Mouse (Mus musculus) induced T-regulatory cell, adult 2 months (primary cell): ENCODE measurements around the gene Wfdc8.

Experiments used
- DNase-seq: peaks from one replicate; pipeline ENCODE4 v3.0.0-alpha.2; 2012; ENCODE audit warnings: low read depth

The Wfdc8 gene

DNA sequence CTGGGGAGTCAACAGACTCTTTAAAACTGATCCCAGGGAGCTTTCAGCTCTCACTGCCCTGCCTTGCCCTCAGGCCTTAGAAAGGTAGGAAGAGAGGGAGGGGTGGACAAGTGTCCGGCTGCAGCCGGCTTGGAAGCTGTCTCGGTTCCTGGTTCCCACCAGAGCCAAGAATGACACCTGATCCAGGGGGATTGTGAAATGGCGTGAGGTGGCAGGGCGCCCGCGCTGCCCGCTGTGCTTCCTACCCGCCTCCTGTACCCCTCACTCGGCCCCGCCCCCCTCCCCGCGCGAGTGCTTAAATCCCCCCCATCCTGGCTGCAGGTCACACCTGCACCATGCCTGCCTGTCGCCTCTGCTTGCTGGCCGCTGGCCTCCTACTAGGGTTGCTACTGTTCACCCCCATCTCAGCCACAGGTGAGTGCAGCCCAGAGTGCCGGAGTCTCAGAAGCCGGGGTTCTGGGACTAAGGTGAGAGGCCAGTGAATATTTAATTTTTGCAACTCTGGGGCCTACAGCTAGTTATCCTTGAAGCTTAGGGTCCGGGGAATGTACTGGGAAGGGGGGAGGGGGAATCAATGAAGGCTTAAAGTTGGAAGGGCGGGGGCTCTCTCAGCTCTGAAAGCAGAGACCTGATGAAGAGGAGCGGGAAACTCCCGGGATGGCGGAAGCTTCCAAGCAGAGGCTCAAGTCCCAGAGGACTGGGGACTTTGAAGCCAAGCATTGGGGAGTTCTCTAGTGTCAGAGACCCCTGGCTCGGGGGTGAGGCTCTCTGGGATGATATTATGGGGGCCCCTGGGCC is 50.8 kb downstream of the Wfdc8 start, which contains the start of gene Wfdc2:
Gene Wfdc2, plus strand, starts transcription at position 23 of the 798 bp plus-strand sequence.
- DNase-seq: no peak

DNA sequence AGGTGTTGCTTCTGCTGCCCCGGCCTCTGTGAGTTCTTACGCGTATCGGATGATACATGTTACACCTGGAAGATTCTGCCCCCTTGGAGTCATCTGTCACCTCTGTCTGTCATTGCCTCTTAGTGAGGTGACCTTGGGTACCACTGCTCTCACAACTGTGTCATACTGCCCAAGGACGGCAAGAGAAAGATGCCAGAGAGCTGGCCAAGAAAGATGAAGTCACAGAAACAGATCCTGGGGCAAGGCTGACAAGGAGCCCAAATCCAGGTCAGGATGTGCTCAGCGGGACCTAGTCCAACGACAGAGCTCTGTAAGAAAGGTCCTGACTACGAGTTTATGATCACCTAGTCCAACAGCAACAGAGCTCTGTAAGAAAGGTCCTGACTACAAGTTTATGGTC is 53.3 kb downstream of the Wfdc8 start:
- no peak for DNase-seq

GRCm38 (mm10) chr2:164558991-164559645 is 54.3 kb downstream of the Wfdc8 start:
- peak; percentile 36 for DNase-seq

DNA sequence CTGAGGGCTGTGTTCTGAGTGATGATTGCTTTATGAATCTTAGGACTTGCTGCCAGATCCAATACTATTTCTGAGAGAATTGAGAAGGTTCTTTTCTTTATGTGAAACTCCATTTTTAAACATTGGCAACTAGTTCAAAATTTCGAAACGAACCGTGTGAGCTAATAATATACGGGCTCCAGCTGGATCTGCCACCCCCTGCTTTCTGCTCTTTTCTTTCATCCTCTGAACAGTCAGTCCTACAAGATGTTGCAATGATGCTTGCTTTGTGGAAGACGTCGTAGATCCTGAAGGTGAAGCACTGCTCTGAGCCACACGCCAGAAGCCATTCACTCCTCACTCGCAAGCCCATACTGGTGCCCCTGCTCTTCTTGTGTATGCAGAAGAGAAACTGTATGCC is 55.0 kb downstream of the Wfdc8 start:
- DNase-seq: no peak

DNA sequence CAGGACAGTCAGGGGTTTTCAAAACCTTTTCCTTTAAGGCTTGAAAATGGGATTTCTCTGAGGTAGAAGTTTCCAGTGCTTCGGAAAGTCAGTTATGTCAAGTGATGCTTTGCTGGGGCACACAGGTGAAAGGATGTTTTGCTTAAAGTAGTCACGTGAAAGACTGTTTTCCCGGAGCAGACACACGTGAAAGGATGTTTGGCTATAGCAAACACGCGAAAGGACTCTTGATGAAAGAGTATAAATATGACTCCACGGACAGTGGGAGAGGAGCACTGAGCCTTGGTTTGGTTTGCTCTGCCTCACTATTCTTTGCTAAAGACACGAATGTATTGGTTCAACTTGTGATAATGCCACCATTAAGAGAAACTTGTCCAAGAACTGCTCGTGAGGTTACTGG is 61.9 kb downstream of the Wfdc8 start:
- DNase-seq: no peak

- DNase-seq: no peak
Observed at GRCm38 (mm10) chr2:164550895-164551269, 62.5 kb downstream of the Wfdc8 start.

- no peak for DNase-seq
Observed at GRCm38 (mm10) chr2:164549963-164550894, 63.2 kb downstream of the Wfdc8 start.

GRCm38 (mm10) chr2:164549338-164549737 is 64.1 kb downstream of the Wfdc8 start:
- no peak for DNase-seq
